Mouse (Mus musculus) stomach, postnatal 0 days (tissue): ENCODE results near the gene Upk3a.

Experiments used
- CTCF ChIP-seq: IDR thresholded peaks from 2 replicates; pipeline ENCODE4 v1.5.1; 2016; ENCODE audit warnings: antibody characterized with exemption, low read depth, mild to moderate bottlenecking, moderate library complexity
- EP300 ChIP-seq: optimal IDR thresholded peaks from 2 replicates; pipeline ENCODE3; 2016; ENCODE audit warnings: antibody characterized with exemption

- TF ChIP-seq CTCF (no peak), EP300 (no peak)
Measured at GRCm38 (mm10) chr15:85016951-85017664, at the start of gene Upk3a.
